Mouse (Mus musculus): ENCODE results near the gene Vma21.

- TF ChIP-seq CTCF (IDR thresholded peaks at IDR 0.05) = no peak
- TF ChIP-seq EP300 (IDR thresholded peaks at IDR 0.05) = no peak
Measured at GRCm38 (mm10) chrX:71838911-71839310, 23.2 kb downstream of the Vma21 start.
